Mouse (Mus musculus) gastrocnemius, postnatal 25 days (tissue): ENCODE results near the gene Cth. TPM values are rescaled to one million over a fixed set of nuclear protein-coding genes. Genes with fewer than 3 reads are reported as not detected.
"Not testable (repeated sequence)": the region's sequence is repeated elsewhere in the genome, so short reads cannot be mapped to it uniquely, and the experiment has no call there.

Source experiments
- DNase-seq: peaks from one replicate; pipeline ENCODE4 v3.0.0; 2022
- long read RNA-seq, 2 experiments: library from polyadenylated mRNA; stranded (forward); transcript quantifications; one replicate each; pipeline ENCODE4 v2.0.0; 2021
- total RNA-seq, 2 experiments: library from RNA; stranded (reverse); gene quantifications; 1 replicate in 1 of 2; 2 replicates in 1 of 2; pipeline ENCODE4 v1.2.3; 2021

Cth gene
- total RNA-seq = 1 to 10 TPM; 2.7 to 3.1 TPM
- long read RNA-seq, experiment 1, transcript Cth-201 (12 exons, 1,815 nt) = major isoform, 5 of 6 reads
- long read RNA-seq, experiment 1, partial matches to known transcripts = 0 of 6 reads
- long read RNA-seq, experiment 1, other reads (novel, unspliced or antisense) = 1 of 6 reads
- long read RNA-seq, experiment 2, transcript Cth-201 (12 exons, 1,815 nt) = major isoform, 5 of 6 reads
- long read RNA-seq, experiment 2, partial matches to known transcripts = 1 of 6 reads
- long read RNA-seq, experiment 2, other reads (novel, unspliced or antisense) = 0 of 6 reads

DNA sequence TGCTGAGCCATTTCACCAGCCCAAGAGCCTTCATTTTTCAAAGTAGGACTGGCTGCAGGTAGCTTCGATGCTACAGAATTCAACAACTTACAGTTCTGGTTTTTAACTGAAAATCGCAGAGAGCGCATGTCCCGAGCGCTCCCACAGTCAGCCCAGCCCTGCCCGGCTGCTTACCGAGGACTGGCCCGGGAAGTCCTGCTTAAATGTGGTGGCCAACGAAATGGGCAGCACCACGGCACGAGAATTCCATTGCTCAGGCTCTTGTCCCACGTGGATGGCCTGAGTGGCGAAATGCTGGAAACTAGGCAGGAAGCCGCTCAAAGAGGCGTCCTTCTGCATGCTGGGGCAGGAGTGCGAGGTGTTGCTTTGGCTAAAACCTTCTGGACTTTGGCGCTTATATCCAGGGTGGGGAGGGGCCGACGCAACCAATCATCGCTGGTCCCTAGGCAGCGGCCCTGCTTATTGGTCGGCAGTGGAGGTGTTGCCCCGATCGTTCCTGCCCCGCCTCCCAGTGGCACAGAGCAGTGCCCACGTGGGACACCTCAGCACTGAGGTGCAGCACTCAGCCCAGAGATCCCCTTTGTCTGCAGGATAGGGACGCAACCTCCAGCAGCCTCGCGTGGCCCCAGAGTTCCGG lies at the start of gene Cth:
Gene Cth (minus strand): TSS at position 386 of the 637 bp plus-strand sequence.
- peak; percentile 90 for DNase-seq

DNA sequence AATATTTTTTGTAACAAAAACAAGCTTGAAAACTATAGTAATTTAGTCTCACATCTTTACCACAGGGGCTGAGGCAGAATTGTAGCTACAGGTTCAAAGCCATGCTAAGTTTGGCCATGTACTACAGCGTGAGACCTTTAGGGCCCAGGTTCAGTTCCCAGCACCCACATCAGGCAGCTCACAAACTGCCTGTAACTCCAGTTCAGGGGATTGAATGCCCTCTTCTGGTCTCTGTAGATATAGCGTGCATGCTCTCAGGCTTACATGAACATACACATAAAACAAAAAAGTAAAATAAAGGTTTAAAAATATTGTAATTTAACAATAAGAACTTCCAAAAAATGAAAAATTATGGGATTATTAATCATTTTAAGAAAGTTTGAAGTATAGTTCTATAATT lies 48.4 kb upstream of the Cth start:
- no peak for DNase-seq

DNA sequence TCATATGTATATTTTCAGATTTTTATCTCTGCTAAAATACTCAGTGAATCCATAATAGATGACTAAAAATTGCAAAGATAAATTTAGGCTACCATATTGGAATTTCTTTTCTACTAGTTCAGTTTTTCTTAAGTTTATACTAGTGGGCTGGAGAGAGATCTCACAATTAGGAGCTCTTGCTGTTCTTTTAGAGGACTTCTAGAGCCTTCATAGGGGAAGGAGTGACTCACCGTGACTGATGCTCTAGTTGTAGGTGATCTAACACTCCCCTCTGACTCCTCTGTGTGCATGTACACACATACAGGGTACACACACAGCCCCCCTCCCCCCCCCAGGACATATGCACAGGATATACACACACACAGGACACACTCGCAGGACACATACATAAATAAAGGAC lies 46.3 kb upstream of the Cth start:
- no peak for DNase-seq

DNA sequence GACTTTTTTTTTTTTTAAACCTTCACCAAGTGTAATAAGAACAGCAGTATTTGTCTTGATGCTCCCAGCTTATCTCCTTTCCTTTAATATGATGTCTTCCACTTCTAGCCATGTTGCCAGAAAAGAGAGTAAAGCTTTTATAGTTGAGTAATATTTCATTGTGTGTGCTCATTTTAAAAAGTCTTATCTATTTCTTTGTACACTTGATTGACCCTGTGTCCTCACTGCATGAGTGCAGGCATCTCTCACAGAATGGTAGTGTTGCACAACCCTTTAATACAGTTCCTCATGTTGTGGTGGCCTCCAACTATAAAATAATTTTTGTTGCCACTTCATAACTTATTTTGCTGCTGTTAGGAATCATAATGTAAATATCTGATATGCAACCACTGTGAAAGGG lies 32.4 kb upstream of the Cth start:
- no peak for DNase-seq

DNA sequence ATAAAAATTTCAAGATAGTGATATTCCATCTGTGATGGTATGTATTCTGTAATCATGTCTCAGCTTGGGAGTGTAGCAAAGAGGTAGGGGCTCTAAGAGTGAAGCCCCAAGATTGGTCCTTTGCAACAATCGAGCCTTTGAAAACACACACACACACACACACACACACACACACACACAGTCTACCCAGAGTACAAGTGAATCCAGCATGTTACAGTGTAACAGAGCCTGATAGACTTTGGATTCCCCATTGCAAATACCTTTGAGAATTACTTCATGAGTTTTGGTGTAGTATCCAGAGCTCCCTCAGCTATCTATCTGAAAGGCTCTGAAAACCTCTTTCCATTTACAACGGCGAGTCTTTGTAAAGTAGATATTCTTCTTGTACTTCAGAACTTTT lies 31.3 kb upstream of the Cth start:
- no peak for DNase-seq

DNA sequence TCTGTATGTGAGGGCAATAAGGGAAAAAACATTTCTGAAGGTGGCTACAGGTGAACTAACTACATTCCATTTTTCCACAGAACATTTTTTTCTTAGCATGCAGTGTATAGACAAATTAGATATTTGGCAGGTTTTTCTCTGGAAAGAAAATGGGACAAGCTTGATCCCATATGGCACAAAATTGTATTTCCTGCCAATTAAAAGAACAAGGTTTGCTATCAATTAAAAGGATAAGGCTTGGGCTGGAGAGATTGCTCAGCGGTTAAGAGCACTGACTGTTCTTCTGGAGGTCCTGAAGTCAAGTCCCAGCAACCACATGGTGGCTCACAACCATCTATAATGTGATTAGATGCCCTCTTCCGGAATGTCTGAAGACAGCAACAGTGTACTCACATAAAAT lies 30.6 kb upstream of the Cth start:
- no peak for DNase-seq

DNA sequence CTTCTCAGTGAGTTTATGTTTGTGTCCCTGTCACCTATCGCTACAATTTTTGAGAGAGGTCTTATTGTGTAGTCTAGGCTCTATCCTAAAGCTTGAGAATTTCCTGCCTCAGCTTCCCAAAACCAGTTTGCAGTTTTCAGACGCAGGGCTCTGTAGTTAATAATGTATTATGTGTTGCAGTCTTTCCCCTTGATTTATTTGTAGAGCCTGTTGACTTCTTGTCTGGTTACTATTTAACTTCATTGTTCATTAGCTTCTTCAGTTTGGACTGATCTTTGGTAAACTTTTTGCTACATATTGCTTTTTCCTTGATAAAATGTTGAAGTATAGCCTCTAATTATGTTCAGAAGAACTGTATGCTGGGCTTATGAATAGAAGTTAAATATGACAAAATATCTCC lies 27.8 kb upstream of the Cth start:
- no peak for DNase-seq

DNA sequence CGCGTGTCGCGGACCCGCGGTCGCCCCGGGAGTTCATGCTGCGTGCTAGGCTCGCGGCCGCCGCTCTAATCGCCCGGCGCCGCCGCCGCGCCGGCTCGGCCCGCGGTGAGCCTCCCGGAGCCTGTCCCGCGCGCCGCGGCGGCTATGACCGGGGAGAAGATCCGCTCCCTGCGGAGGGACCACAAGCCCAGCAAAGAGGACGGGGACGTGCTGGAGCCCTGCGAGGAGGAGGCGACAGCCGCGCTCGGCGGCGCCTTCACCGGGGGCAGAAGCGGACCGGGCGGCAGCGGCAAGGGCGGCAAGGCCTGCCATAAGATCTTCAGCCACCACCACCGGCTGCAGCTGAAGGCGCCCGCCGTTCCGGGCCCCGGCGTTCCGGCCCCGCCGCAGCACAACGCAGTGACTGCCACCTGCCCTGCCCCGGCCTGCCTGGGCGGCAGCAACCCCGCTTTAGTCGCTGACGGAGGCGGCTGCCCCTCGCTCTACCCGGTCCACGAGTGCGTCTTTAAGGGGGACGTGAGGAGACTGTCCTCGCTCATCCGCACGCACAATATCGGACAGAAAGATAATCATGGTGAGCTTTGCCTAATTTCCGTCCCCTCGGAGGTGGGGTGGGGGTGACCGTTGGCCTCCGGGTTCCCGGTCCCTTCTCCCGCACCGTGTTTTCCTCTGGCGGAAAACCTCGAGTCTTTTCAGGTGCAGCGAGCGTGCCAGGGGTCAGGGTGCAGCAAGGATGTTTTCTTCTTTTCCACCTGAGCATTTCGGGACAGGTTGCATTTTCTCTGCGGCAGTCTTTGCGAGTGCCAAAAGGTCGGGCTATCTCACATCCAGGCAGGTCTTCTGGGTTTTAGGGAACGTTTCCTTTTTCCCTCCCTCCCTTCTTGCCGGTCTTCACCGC lies 22.8 kb upstream of the Cth start:
- no peak for DNase-seq

DNA sequence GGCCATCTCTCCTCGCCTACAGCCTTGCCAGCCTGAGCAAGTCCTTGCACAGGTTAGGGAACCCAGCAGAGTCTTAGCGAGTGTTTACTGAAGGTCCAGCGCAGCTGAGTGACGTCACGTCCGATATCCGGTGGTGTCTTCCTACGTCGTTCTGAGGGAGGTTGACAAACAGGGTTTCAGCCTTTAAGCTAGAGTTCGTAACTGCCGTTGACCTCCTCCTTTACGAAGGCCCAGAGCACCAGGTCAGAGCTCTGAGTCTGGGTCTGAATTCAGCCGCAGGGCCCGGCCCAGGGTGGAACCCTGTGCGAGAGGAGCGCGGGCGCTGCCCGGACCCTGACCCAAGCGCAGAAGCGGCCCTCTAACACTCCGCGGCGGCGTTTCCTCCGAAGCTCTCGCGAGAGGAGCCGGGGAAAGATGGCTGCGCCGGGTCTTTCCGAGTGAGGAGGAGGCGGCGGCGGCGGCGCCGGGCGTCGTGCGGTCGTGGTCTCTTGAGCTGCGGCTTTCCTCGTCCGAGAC lies 22.0 kb upstream of the Cth start, which contains the start of gene Ankrd13c:
Gene Ankrd13c (plus strand): TSS at position 397 of the 516 bp plus-strand sequence.
- peak; percentile 87 for DNase-seq

DNA sequence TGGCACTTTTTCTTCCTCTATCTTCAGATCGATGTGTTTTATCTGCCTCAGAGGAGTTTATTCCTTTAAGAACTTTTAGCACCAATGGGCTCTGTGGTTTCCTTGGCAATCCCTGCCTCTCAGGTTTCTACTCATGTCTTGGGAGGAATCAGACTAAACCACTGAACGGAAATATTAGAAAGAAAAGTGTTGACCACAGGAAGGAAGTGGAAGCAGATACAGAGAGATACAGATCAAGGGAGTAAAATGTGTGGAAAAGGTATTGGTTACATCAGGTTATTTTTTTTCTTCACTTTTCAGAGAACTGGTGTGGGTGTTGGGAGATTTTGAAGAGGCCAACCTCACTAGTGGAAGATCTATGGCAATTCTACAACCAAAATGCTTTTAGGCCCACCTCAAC lies 13.7 kb upstream of the Cth start:
- DNase-seq = no peak

DNA sequence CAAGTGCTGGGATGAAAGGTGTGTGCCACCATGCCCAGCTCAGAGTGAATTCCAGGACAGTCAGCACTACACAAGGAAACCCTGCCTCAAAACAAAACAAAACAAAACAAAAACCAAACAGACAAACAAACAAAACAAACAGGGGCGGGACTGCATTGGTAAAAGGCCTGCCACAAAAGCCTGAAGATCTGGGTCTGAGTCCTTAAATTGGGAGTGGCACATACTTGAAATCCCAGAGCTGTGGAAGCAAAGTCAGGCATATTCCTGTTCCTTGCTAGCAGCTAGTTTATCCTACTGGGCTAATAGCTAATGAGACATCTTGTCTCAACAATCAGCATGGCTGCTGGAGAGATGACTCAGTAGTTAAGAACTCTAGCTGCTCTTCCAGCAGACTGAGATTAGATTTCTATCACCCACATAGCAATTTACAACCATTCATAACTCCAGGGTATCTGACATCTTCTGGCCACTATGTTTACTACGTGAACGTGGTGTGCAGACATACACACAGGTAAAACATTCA lies 9.5 kb upstream of the Cth start:
- no peak for DNase-seq

DNA sequence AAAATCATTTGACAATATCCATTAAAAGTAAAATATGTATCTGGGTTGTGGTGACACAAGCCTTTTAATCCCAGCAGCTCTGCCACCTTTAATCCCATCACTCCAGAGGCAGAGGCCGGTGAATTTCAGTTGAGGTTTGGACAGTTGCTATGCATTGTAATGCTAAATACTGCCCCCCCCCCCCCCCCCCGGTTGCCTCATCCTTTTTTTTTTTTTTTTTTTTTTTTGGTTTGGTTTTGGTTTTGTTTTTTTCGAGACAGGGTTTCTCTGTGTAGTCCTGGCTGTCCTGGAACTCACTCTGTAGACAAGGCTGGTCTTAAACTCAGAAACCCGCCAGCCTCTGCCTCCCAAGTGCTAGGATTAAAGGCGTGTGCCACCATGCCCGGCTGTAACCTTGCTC lies 8.3 kb upstream of the Cth start:
- DNase-seq = not testable (repeated sequence)

DNA sequence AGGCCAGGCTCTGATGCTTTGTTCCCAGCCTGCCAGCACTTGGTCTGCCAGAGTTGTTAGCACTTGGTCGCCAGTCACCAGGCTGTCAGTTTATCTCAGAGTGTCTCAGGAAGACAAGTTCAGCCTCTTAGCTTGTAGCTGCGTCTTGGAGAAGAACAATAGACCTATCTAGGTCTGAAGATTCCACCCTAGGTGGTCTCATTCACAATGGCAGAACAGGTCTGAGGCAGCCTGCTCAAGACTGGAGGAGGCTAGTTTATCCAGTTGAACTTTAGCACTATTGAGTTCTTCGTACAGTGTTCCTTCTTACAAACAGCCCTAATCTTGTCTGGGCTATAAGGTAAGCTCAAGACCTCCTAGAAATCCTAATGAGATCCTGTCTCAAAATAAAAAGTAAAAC lies 7.2 kb upstream of the Cth start:
- no peak for DNase-seq

DNA sequence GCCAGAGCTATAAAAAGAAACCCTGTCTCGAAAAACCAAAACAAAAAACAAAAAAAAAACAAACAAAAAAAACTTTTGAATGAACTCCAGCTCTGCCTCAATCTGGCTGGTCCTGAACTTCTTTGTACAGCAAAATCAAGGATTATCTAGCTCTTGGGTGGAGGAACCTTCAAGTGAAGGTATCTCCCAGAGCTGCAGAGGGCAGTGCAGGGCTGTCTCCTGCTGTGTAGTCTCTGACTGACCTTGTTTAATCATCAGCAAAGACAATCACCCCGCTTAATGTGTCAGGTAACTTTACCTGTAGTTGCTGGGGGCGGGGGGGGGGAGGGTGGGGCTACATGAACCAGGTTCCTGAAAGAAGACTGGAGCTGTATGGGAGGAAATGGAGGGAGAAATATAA lies 6.7 kb upstream of the Cth start:
- DNase-seq = no peak

DNA sequence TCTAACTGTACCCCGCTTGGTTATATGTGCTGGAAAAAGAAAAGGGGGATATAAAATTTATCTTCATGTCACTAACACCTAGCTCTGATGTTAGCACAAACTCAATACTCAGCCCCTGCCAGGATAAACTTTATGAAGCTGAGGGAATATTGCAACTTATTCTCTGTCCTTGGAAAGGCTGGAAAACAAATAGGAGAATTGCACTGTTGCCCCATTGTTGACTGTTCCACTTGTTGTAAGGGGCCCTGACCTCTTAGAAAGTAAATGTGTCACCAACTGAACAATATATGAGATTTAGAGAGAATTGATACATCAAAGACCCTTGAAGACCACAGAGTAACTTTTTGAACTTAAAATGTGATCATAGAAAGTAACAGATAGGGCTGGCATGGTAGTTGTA lies 4.5 kb upstream of the Cth start:
- DNase-seq = no peak

DNA sequence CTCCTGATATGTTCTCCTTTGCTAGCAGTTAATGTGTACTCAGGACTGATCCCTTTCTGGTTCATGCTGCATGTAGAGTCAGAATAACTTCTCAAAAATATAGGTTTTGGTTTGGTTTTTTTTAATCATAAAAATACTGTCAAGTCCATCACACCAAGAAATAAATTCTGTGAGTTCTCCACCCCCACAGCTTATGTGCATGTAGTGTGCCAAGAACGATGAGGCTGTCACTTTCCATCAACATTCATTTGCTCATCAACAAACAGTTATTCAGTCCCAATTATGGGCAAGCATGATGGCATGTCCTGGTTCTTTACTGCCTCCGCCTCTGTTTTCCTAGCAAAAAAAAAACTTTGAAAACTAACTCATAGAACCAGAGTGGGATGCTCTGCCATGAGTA lies 3.9 kb upstream of the Cth start:
- DNase-seq = no peak

DNA sequence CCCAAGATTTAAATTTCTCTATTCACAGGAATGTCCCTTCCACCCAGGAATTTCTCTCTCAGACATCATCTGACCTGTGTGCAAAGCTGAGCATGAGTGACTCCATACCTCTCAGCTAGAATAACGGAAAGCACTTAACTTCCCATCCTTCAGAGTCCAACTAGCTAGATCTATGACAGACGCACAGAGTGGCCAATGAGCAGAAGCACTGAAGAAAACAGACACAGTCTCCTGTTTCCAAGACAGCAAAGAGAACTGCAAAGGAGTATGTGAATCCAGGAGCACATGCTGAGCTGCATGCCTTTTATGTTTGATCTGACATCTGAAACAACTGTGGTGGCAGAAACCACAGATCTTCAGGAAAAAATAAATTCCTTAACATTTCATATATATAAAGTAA lies 1.9 kb upstream of the Cth start:
- no peak for DNase-seq

DNA sequence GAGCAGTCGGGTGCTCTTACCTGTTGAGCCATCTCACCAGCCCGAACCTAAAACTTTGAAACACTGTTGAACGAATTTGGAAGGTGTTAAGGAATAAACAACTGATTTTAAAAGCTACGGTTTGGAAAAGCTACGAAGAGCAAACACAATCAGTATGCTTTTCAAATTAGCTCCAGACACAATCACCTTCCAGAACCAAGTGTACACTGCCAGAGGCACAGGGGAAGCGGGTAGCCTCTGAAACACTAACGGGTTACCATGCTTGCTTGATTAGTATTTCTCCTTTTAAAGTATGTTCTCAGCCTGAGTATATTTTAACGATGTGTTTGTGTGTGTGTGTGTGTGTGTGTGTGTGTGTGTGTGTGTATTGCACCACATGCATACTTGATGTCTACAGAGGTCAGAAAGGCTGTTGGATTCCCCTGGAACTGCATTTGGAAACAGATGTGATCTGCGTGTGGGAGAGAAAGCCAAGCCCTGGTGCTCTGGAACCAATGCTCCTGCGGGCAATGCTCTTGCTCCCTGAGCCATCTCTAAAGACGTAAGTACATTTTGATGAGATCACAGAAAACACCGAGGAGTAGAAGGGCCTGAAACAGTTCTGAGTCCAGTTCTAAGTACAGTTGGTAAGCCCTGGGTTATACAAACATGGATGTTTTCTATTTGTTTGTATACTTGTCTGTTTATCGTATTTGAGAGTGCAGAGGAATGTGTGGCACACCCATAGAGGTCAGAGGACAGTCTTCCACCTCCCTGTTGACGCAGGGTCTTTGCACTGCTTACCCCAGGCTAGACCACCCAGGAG lies 1.0 kb upstream of the Cth start:
- no peak for DNase-seq

DNA sequence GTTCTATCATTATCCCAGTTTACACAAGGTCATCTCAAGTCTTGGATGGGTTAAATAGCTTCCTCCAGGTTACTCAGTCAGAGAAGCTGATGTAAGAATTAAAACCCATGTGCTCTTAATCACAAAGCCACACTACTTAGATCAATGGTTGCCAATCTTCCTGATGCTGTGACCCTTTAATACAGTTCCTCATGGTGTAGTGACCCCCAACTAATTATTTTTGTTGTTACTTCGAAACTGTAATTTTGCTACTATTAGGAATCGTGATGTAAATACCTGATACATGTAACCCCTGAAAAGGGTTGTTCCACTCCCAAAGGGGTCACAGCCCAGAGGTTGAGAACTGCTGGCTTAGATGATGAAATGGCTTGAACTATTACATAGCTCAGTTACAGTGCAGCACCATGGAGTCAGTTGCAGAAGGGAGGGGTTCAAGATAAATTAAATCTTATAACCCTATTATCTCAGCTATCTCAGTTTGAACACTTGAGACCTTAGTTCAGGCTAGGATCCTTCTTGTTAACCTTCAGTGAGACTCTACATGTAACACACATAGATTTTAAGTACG lies 1.5 kb downstream of the Cth start:
- no peak for DNase-seq

DNA sequence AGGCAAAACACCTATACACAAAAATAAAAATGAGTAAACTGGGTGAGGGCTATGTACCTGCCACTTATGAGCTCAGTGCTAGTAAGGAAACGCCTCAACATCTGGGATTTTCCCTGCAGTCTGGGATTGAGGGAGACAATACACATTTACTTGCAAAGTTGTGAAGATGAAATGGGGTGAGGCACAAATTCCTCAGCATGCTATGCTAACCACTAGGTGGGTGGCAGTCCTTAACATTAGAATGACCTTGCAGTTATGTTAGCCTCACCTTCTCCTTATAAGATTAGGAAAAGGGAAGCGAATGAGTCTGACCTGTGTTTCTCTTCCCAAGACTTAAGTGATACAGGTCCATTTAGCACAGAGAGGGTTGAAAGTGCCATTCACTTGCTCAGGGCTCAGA lies 3.5 kb downstream of the Cth start:
- no peak for DNase-seq

DNA sequence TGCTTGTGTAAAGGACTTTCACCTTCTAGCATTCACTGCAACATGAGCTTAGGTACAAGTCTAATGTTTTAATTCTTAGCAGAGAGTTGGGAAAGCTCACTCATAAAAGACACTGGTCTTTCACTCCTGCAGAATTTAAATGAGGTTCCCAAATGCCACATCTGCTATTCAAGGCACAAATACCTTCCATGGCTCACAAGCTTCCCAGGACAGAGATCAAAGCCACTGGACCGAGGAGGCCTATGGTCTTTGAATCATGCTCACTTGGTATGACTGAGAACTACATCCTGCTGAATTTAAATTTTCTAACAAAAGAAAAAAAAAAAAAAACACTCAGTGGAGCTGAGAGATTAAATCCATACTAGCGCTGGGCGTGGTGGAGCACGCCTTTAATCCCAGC lies 8.5 kb downstream of the Cth start:
- DNase-seq = no peak

DNA sequence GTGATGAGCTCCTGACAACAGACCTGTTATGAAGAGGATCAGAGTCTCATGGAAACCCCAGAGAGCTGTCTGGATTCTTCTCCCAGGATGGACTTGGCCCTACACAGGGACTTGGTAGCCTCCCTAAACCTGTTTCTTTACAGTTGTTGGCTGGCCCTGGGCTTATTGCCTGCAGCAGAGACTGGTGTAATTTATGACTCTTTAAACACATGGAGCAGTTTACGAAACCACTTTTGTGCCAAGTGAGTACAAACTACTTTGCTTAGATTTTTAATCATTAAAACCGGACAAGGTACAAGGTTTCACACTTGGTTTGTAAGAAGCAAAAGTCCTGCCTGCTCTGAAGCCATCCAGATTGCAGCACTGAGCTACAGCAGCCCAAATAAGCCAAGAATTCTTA lies 12.7 kb downstream of the Cth start:
- DNase-seq = no peak
